Mouse (Mus musculus) cerebellum, adult 11 months (tissue): ENCODE measurements around the gene Gm128.
A peak's percentile ranks its signal among the peaks of the same experiment; 100 is the strongest.
"Not testable (repeated sequence)": the region's sequence is repeated elsewhere in the genome, so short reads cannot be mapped to it uniquely, and the experiment has no call there.

Experiments
- DNase-seq: peaks from one replicate; pipeline ENCODE4 v3.0.0; 2022

The Gm128 gene

DNA sequence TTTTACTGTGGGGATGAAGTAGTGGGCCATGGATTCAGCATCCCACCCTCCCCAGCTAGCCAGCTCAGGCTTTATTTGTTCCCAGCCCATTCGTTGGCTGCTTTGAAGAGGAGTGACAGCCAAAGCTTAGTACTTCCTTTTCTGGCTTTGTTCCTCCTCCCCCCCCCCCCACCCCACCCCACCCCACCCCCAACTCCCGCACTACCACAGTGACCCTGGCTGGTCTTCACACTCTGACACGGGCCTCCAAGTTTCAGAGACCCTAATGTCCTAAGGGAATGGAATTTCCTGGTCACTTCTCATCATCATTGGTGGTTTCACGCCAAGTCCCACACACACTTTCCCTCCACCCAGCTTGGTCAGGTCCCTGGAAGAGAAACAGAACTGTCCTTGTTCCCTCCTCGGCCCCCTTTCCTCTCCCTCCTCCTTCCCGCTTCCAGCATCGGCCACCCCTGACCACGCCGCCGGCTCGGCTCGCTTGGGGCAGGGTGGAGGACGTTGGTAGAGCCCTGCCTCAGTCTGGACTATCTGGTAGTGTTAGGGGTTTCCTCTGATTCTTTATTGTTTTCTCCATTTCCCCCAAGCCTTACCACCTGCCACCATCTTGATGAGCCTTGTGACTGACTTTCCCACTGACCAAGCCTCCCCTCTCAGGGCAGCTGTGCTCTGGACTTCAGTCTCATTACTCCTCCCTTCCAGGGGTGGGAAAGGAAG, 11.5 kb downstream of the Gm128 start:
- DNase-seq: peak; percentile 43

DNA sequence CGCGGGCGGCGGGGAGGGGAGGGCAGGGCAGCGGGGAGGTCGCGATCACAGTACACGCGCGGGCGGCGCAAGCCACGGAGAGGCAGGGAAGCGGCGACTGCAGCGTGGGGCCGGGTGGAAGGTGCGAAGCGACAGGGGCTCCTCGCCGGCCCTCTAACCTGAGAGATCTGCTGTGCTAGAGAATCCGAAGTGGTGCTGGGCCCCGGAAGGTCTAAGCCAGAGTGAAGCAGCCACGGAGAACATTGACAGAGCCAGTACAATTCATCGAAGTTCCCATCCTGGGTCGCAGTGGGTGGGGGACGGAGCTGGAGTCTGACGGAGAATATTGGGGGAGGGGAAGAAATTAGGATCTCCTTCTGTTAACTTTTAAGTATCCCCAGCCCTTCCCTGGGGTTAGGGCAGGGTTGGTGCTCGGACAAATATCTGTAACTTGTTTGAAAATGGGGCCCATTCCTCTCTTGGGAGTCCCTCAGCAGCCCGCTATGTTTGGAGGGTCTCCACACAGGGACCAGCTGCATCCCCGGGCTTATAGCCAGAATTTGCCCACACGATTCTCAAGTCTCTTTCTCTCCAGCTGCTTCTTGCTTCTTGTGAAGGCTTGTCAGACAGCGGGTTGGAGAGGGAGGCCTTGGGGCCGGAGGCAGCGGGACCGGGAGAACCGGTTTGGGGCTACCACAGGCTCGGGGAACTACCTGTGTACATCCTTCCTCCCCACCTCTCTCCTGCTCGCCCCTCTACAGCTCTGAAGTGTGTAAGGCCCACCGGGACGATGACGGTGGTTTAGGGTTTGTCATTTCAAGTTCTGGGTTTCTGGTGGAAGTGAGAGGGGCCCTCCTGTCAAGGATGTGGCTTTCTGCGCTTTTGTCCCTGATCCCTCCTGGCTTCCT, 12.3 kb downstream of the Gm128 start:
- DNase-seq: peak; percentile 51

DNA sequence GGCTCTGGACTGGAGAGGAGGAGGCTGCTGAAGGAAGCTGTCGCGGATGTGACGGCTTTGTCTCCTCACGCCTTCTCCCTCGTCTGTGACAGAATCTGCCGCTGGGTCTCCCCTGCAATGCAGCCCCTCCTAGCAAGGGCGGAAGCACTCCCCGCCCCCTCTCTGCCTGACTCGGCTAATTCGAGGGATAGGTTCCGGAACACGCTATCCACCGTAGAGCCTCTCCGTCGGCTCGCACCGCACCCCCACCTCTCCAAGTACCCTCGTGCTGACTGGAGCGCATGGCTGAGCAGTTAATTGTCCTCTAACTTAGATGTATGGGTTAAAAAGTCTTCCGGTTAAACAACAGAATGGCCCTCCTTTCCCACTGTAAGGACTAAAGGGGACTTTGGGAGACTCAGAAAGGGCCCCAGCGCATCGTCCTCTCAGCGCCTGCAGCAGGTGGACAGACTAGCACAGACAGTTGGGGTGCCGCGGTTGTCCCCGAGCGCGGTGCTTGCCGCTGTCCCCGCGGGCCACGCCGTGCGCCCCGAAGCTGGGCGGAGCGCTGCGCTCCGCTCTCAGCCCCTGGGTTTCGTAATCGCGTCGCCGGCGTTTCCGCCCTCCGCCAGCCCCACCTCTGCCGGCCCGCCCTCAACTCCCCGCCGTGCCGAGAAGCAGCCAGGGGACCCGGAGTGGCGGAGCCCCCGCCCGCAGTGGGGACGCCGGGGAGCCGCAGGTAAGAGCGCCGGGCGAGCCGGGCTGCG, 13.1 kb downstream of the Gm128 start, which contains the start of gene Cdc42se1:
Cdc42se1 (plus strand) TSS at position 585 of the 746 bp plus-strand sequence.
- DNase-seq: peak; percentile 82

DNA sequence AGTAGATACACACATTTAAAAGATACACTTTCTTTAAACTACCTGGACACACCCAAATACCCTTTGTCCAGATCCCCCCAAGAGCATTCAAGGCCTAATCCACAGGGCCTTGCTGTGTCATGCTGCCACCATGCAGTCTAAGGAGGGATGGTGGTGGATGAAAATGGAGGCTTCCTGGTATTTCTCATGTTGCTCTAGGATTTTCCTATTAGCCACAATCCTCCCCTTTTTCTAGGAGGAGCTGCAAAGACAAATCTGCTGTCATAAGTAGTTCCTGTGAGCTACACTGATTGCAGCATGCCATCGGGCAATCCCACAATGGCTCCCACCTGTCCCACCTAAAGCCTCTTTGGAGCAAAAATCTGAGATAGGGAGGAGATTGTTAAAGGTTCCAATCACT, 14.2 kb downstream of the Gm128 start:
- no peak for DNase-seq

DNA sequence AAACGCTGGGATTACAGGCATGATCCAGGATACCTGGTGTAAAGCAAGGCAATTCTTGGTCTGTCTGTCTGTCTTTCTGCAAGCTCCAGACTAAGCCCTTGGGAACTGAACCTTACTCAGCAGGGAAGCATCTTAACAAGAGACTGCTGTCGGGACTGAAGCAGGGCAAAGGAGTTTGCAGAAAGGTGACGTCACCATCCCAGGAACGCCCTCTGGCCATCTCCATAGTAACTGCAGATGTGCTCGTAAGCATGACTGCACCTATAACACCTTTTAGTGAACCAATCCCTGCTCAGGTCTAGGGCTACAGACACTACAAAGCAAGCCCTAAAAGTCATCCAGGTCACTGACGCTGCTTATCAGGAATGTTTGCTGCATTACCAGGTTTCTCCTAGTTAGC, 17.1 kb downstream of the Gm128 start:
- no peak for DNase-seq

DNA sequence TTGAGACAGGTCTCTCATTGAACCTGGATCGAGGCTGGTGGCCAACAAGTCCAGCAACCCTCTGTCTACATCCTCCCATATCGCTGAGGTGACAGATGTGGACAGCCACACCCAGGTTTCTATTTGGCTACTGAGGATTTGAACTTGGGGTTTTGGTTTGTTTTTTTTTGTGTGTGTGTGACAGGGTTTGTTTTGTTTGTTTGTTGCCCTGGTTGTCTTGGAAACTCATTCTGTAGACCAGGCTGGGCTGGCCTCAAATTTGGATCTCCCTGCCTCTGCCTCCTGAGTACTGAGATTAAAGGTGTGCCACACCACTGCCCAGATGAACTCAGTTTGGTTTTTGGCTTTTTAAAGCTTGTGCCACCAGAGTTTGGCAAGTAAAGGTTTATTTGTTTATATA, 18.4 kb downstream of the Gm128 start:
- no peak for DNase-seq

DNA sequence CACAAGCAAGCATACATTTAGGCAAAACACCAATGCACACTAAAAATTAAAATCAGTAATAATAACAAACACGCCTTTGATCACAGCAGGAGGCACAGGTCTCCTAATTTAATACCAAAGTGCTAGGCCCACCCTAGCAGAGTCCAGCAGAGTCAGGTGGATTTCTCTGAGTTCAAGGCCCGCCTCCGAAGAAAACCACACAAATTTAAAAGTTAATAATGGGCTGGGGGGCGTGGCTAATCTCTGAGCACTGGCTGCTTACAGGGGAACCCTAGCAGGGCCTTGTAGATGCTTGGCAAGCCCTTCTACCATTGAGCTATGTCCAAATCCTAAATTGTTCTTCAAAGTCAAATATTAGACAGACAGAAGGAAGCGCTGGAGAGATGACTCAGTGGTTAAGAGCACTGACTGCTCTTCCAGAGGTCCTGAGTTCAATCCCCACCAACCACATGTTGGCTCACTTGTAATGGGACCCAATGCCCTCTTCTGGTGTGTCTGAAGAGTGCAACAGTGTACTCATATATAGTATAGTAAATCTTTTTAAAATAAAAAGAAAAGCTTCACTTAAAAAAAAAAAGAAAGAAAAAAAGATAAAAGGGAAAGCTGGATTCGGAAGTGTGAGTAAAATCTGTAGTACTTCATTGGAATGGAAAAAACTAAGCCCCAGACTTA, 22.8 kb downstream of the Gm128 start:
- DNase-seq: no peak

DNA sequence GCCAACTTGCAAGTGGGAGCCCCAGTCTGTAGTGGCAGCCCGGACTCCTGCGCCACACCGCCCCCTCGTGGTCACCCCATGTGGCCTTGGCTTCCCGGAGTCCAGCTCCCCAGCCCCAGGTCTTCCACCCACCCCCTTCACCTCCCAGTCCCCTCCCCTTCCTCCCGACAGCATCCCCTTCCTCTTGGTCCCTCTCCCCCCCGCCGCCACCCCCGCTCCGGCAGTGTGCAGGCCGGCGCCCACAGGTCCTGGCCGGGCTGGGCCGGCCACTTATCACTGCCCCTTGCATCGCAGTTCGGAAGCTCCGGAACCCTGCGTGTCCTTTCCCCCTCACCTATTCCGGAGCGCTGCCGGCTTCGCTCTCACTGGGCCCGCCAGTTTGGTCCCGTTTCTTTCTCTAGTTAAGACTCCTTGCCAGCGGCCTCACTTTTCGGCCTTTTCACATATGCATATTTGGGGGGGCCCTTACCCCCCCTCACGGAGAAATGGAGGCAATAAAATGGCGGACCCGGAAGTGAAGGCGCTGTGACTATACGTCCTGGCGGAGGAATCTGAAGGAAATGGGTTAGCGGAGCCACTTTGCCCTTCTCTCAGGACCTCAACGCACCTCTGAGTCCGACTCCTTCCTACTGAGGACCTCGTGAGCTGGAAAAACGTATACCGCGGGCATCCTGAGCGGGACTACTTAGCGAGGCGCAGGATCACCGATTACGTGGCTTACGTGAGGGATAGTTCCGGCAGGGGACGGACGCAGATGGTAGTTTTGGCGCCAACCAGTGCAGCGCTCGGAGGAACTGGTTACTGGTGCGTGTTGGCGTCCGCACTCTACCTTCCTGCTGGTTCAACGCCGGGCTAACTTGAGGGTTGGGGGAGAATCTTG, 23.9 kb downstream of the Gm128 start, which contains the start of gene Gabpb2:
Gabpb2 (minus strand) TSS at position 662 of the 880 bp plus-strand sequence.
- peak; percentile 91 for DNase-seq

DNA sequence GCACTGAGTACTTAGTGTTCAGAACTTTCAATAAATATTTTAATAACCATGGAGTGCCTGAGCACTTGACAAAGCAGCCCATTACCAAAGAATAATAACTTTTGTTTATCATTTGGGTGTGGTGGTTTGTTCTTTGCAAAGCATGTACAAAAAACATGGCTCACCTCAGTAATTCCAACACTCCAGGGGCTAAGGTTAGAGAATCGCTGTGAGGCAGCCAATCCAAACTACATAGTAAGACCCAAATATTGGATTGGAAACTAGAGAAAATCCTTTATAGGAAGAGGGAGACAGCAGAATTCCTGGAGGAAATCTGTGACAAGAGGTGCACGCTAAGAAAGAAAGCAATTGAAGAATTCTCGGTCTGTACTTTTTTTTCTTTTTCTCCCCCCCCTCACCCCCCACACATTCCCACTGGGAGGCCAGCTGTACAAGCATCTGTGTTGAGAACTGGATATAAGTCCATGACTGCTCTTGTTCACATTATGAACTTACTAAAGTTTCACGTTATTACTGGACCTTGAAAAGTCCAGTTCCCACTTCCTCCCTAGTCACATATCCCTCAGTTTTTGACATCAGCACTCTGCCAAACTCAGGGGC, 24.6 kb downstream of the Gm128 start:
- DNase-seq: no peak

DNA sequence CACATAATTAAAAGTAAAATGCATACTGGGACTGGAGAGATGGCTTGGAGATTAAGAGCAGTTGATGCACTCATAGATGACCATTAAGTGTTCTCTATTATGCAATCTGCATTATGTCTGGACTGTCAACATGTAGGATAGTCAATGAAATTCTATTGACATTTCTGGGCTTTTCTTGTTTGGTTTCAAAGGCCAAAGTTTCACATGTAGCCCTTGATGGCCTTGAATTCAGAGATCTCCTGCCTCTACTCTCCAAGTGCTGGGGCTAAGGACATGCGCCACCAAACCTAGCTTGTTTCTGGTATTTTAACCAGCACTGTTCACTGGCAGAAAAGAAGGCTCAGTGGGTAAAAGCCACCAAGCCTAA, 27.8 kb downstream of the Gm128 start:
- DNase-seq: no peak

DNA sequence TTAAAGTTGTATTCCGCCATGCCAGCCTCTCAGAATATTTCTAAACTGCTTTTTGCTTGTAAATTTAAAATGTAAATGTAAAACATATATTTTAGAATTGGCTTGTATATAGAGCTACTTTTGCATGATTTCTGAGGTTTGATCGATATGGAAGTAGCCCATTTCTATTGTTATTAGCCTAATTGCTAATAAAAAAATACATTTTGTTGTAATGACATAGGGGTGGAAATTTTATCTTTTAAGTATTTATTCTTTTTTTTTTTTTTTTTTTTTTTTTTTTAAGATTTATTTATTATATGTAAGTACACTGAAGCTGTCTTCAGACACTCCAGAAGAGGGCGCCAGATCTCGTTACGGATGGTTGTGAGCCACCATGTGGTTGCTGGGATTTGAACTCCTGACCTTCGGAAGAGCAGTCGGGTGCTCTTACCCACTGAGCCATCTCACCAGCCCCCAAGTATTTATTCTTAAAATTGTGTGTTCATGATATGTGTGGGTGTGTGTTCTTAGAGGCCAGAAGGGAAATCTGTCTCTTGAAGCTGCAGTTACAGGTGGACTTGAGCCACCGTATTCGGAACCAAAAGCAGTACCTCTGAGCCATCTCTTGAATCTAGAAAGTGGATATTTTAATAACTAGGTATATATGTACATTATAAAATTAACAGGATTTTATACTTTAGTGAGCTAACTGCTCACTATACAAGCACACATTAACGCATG, 28.3 kb downstream of the Gm128 start:
- DNase-seq: not testable (repeated sequence)

DNA sequence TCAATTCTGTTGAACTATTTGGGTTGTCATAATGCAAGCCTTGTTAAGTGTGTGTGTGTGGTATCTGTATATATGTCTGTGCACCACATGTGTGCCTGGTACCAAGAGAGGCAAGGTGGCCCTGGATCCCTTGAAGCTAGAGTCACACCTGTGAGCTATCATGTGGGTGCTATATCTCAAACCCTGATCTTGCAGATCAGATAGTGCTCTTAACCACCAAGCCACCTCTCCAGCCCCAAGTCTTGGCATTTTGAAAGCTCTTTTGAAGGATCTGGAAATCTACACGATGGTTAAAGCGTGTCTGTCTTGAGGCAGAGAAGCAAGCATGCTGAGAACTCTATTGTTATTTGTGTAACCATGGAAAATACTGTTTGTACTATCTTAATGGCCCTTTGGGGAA, 30.8 kb downstream of the Gm128 start:
- no peak for DNase-seq

DNA sequence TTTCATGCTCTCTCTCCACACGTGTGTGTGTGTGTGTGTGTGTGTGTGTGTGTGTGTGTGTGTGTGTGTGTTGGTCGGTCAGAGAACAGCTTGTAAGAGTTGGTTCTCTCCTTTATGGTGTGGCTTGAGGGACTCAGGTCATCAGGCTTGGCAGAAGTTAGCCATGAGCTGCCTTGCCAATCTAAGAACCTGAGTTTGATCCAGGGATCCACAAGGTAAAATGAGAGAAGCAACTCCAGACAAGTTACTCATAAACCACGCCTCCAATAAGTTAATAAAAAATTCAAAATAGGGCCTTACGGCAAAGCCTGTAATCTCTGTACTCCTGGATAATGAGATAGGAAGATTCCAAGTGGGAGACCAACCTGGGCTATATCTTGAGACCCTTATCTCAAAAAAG, 33.1 kb downstream of the Gm128 start:
- DNase-seq: no peak

DNA sequence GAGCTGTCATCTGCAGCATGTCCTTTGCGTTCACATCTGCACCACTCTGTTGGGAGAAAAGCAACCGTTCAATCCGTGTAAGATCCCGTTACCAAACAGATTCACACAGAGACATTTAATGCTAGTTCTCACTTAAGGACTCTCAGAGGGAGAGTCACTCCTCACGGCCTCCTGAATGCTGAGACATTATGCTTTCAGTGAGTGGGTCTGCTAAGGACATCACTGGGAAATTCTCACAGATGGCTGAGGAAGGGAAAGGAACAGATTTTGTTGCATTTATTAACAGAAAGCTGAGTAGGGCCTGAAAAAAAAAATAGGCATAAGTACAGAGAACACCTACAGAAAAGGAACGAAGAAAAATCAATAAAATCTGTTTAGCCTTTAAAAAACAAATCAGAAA, 37.5 kb downstream of the Gm128 start:
- DNase-seq: no peak

DNA sequence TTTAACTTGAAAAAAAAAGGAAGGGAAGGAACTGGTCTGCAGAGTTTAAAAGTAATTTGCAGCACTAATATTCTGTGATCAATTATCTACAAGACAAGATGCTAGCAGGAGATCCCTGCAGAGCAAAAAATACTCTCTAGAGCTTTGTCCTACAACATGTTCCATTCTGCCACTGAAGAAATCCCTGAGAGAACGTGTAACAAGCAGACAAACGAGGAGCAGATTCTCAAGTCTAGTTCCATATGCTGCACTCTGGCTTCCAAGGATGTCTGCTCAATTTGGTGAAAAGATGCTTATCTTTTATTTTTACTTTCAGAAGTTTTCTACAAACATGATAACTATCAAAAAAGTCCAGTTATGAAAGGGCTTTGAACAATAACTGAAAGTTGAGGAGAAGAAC, 40.8 kb downstream of the Gm128 start:
- no peak for DNase-seq

DNA sequence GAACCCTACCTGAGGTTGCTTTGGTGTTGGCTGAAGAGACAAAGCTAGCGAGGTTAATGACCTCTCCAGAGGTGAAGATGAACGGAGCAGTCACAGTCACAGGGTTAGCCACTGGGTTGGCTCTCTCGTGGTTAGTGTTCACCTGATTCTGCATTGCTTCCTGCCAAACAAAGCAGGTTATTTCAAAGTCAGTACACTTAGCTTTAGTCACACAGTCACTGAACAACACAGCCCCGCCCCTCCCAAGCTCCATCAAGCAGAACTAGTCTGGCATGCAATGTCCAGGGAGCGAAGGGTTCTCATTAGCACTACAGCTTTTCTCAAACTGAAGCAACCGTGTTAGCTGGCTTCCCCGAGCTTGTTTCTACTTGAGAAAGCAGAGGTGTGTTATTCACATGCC, 41.3 kb downstream of the Gm128 start:
- no peak for DNase-seq

DNA sequence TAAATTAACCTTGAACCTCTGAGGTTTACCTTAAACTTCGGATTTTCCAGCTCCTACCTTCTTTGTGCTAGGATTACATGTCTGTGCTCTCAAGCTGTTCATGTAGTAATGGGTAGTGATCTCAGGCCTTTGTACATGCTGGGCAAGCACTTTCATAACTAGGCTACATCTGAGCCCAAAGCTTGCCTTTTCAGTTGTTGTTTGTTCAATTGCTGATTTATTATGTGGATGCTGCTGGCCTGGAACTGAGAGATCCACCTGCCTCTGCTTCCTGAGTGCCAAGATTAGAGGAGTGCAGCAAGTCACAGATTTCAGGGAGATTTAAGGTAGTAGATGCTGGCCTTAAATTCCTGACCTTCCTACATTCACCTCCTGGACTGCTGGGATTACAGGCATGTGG, 42.3 kb downstream of the Gm128 start:
- no peak for DNase-seq

DNA sequence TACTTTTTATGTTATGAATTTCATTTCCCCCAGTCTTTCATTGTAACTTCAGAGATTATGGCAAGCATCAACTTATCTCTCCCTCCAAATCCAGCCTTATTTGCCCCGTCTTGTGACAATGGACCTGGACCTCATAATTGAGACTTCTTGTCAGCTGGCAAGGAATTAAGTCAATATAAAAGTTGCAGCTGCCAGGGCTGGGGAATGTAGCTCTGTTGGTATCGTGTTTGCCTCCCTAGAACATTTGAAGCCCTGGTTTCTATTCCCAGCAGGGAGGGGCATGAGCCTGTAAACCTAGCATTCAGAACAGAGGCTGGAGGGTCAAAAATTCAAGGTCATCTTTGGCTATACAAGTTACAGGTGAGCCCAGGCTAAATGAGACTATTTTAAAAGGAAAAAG, 45.6 kb downstream of the Gm128 start:
- no peak for DNase-seq

DNA sequence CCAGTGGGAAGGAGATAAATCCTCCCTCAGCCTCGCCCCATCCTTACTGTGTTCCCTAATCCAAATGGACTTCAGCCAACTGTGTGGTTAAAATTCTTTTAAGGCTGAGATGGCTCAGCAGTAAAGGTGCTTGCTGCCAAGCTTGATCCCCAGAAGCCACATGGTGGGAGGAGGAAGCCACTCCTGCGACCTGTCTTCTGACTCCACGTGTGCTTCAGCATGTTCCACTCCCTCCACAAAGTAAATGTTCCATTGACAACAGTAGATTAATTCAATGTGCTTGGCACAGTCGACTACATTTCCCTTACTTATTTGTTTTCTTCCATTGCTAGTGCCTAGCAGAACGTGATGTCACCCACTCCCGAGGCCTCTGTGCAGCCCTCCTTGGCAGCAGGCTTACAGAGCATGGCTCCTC, 46.7 kb downstream of the Gm128 start:
- no peak for DNase-seq
